Mouse (Mus musculus): ENCODE measurements around the gene Tmem245.

DNA sequence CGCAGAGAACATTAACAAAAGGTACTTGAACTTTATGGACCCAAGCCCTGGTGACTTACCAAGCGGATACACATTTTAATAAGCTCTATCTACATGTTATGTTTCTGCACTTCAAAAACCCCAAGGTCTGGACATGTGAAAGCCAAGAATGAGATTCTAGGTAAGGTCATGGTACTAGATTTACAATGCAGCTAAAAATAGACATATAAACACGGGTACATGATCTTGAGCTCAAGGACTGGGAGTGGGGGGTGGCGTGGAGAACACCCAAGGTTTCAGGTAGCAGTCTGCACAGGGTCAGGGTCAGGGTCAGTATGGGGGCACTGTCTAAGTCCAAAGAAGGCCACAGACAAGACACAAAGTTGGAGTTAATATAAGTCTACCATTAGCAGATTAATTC lies 16.9 kb downstream of the Tmem245 start:
- TF ChIP-seq EP300 (IDR thresholded peaks at IDR 0.05) (no peak), CTCF (IDR thresholded peaks at IDR 0.05) (no peak)

All from lung, postnatal 0 days (tissue).